Mouse (Mus musculus): ENCODE data around the gene Muc1. TPM values are rescaled to one million over a fixed set of nuclear protein-coding genes. Genes with fewer than 3 reads are reported as not detected.

Gene Muc1
- 1.5 and 1.6 TPM in 2 replicates for polyA plus RNA-seq (2015; fragmentation: Nextera tagmentation; extraction: Ambion mirVana)

GRCm38 (mm10) chr3:89228836-89229235 is at the start of gene Muc1:
TSS of gene Muc1 (plus strand) at chr3:89229057.
- Histone ChIP-seq H3K36me3 (peaks cover 15% of the 10 kb centered on the region), H3K4me3 (peak within 1 kb of the TSS; percentile 46), H3K4me1 (peaks cover 32% of the 10 kb centered on the region), H3K27ac (peak within 1 kb of the TSS; percentile 88), H3K4me2 (peak within 1 kb of the TSS; percentile 84), H3K9me3 (no peaks in the 10 kb centered on the region), H3K9ac (peak within 1 kb of the TSS; percentile 60), H3K27me3 (peaks cover 21% of the 10 kb centered on the region)
- no peak for ATAC-seq (ENCODE audit: insufficient number of reproducible peaks, insufficient read depth, low FRiP score, low TSS enrichment, low read depth)
- WGBS, result 24% methylated on average over 10 of the region's 10 CpGs

- Histone ChIP-seq H3K36me3 (peaks cover 46% of the 10 kb centered on the region), H3K4me1 (peaks cover 45% of the 10 kb centered on the region), H3K4me2 (no peak overlapping the region), H3K9ac (no peak overlapping the region), H3K27ac (0 out of 2 replicates have a peak overlapping the region, but pooled peaks have one; percentile 2), H3K27me3 (no peaks in the 10 kb centered on the region), H3K9me3 (no peaks in the 10 kb centered on the region), H3K4me3 (no peak overlapping the region)
- no peak for ATAC-seq (ENCODE audit: insufficient number of reproducible peaks, insufficient read depth, low FRiP score, low TSS enrichment, low read depth)
- WGBS, result 92% methylated on average over 27 of the region's 27 CpGs
Measured at GRCm38 (mm10) chr3:89181749-89182500, 46.9 kb upstream of the Muc1 start.

GRCm38 (mm10) chr3:89182531-89183057 is 46.3 kb upstream of the Muc1 start:
- Histone ChIP-seq H3K4me2 (peak overlapping the region; percentile 92), H3K4me1 (peaks cover 47% of the 10 kb centered on the region), H3K27ac (peak overlapping the region; percentile 87; the same call in 1 of the 2 replicates), H3K9me3 (no peaks in the 10 kb centered on the region), H3K27me3 (no peaks in the 10 kb centered on the region), H3K4me3 (peak overlapping the region; percentile 69), H3K9ac (peak overlapping the region; percentile 88), H3K36me3 (peaks cover 52% of the 10 kb centered on the region)
- ATAC-seq (ENCODE audit: insufficient number of reproducible peaks, insufficient read depth, low FRiP score, low TSS enrichment, low read depth), result no peak
- 48% methylated on average over 7 of the region's 7 CpGs for WGBS

GRCm38 (mm10) chr3:89183058-89183958 is 45.5 kb upstream of the Muc1 start, which contains the start of gene Fam189b:
TSS of gene Fam189b (plus strand) at chr3:89183143.
- H3K36me3 ChIP-seq, result peaks cover 60% of the 10 kb centered on the region
- no peaks in the 10 kb centered on the region for H3K27me3 ChIP-seq
- peak within 1 kb of the TSS; percentile 87 for H3K27ac ChIP-seq
- 7% methylated on average over 39 of the region's 39 CpGs for WGBS
- peak within 1 kb of the TSS; percentile 92 for H3K4me2 ChIP-seq
- H3K9me3 ChIP-seq, result no peaks in the 10 kb centered on the region
- H3K9ac ChIP-seq, result peak within 1 kb of the TSS; percentile 88
- peak; percentile 87 for ATAC-seq (ENCODE audit: insufficient number of reproducible peaks, insufficient read depth, low FRiP score, low TSS enrichment, low read depth)
- peak within 1 kb of the TSS; percentile 69 for H3K4me3 ChIP-seq
- peaks cover 45% of the 10 kb centered on the region for H3K4me1 ChIP-seq

GRCm38 (mm10) chr3:89183959-89184315 is 44.9 kb upstream of the Muc1 start:
- Histone ChIP-seq H3K4me3 (peak overlapping the region; percentile 69), H3K9me3 (no peaks in the 10 kb centered on the region), H3K4me1 (peaks cover 39% of the 10 kb centered on the region), H3K4me2 (peak overlapping the region; percentile 92), H3K9ac (peak overlapping the region; percentile 88), H3K27me3 (no peaks in the 10 kb centered on the region), H3K27ac (no peak overlapping the region), H3K36me3 (peaks cover 65% of the 10 kb centered on the region)
- ATAC-seq (ENCODE audit: insufficient number of reproducible peaks, insufficient read depth, low FRiP score, low TSS enrichment, low read depth), result no peak
- WGBS, result 80% methylated on average over 6 of the region's 6 CpGs

- H3K27ac ChIP-seq, result no peak overlapping the region
- ATAC-seq (ENCODE audit: insufficient number of reproducible peaks, insufficient read depth, low FRiP score, low TSS enrichment, low read depth), result 0 out of 2 replicates have a peak, but pooled peaks have one; percentile 3
- no peaks in the 10 kb centered on the region for H3K27me3 ChIP-seq
- WGBS, result 39% methylated on average over 23 of the region's 23 CpGs
- H3K9me3 ChIP-seq, result no peaks in the 10 kb centered on the region
- peaks cover 39% of the 10 kb centered on the region for H3K36me3 ChIP-seq
- H3K4me1 ChIP-seq, result peaks cover 32% of the 10 kb centered on the region
- H3K4me2 ChIP-seq, result no peak overlapping the region
- H3K9ac ChIP-seq, result no peak overlapping the region
- H3K4me3 ChIP-seq, result no peak overlapping the region
Measured at GRCm38 (mm10) chr3:89187197-89187596, 41.7 kb upstream of the Muc1 start.

- peaks cover 27% of the 10 kb centered on the region for H3K4me1 ChIP-seq
- H3K27ac ChIP-seq, result no peak overlapping the region
- no peak overlapping the region for H3K4me3 ChIP-seq
- no peak overlapping the region for H3K4me2 ChIP-seq
- H3K9ac ChIP-seq, result no peak overlapping the region
- WGBS, result 66% methylated on average over 18 of the region's 18 CpGs
- no peaks in the 10 kb centered on the region for H3K27me3 ChIP-seq
- H3K9me3 ChIP-seq, result no peaks in the 10 kb centered on the region
- ATAC-seq (ENCODE audit: insufficient number of reproducible peaks, insufficient read depth, low FRiP score, low TSS enrichment, low read depth), result no peak
- H3K36me3 ChIP-seq, result peaks cover 33% of the 10 kb centered on the region
Measured at GRCm38 (mm10) chr3:89187690-89188477, 41.0 kb upstream of the Muc1 start.

- WGBS, result 56% methylated on average over 12 of the region's 12 CpGs
- ATAC-seq (ENCODE audit: insufficient number of reproducible peaks, insufficient read depth, low FRiP score, low TSS enrichment, low read depth), result no peak
- no peaks in the 10 kb centered on the region for H3K9me3 ChIP-seq
- H3K36me3 ChIP-seq, result peaks cover 33% of the 10 kb centered on the region
- no peak overlapping the region for H3K9ac ChIP-seq
- no peaks in the 10 kb centered on the region for H3K27me3 ChIP-seq
- no peak overlapping the region for H3K4me2 ChIP-seq
- H3K27ac ChIP-seq, result no peak overlapping the region
- peaks cover 26% of the 10 kb centered on the region for H3K4me1 ChIP-seq
- H3K4me3 ChIP-seq, result no peak overlapping the region
Measured at GRCm38 (mm10) chr3:89188478-89188875, 40.4 kb upstream of the Muc1 start.

- Histone ChIP-seq H3K4me1 (peaks cover 6% of the 10 kb centered on the region), H3K9me3 (no peaks in the 10 kb centered on the region), H3K27ac (no peak overlapping the region), H3K27me3 (no peaks in the 10 kb centered on the region), H3K4me3 (no peak overlapping the region), H3K36me3 (peaks cover 33% of the 10 kb centered on the region), H3K4me2 (no peak overlapping the region), H3K9ac (no peak overlapping the region)
- 81% methylated on average over 8 of the region's 8 CpGs for WGBS
- ATAC-seq (ENCODE audit: insufficient number of reproducible peaks, insufficient read depth, low FRiP score, low TSS enrichment, low read depth), result no peak
Measured at GRCm38 (mm10) chr3:89190436-89190835, 38.4 kb upstream of the Muc1 start.

GRCm38 (mm10) chr3:89193351-89193750 is 35.5 kb upstream of the Muc1 start:
- ATAC-seq (ENCODE audit: insufficient number of reproducible peaks, insufficient read depth, low FRiP score, low TSS enrichment, low read depth), result no peak
- Histone ChIP-seq H3K27ac (no peak overlapping the region), H3K4me3 (no peak overlapping the region), H3K9me3 (no peaks in the 10 kb centered on the region), H3K36me3 (peaks cover 13% of the 10 kb centered on the region), H3K4me2 (no peak overlapping the region), H3K4me1 (peaks cover 6% of the 10 kb centered on the region), H3K9ac (no peak overlapping the region), H3K27me3 (no peaks in the 10 kb centered on the region)
- WGBS, result 57% methylated on average over 1 of the region's 1 CpGs

- no peak overlapping the region for H3K4me2 ChIP-seq
- H3K27ac ChIP-seq, result no peak overlapping the region
- ATAC-seq (ENCODE audit: insufficient number of reproducible peaks, insufficient read depth, low FRiP score, low TSS enrichment, low read depth), result no peak
- WGBS, result 88% methylated on average over 2 of the region's 2 CpGs
- H3K36me3 ChIP-seq, result peaks cover 8% of the 10 kb centered on the region
- no peak overlapping the region for H3K4me3 ChIP-seq
- H3K27me3 ChIP-seq, result no peaks in the 10 kb centered on the region
- no peaks in the 10 kb centered on the region for H3K9me3 ChIP-seq
- no peak overlapping the region for H3K9ac ChIP-seq
- peaks cover 6% of the 10 kb centered on the region for H3K4me1 ChIP-seq
Measured at GRCm38 (mm10) chr3:89193853-89194252, 35.0 kb upstream of the Muc1 start.

Data from embryonic facial prominence, embryonic 13.5 days (tissue).